Mouse (Mus musculus): ENCODE data around the gene Aknad1. TPM values are rescaled to one million over a fixed set of nuclear protein-coding genes. Genes with fewer than 3 reads are reported as not detected.

The Aknad1 gene
- total RNA-seq, 2 experiments from 2014 or later = 0.09 to 0.12 TPM

GRCm38 (mm10) chr3:108787754-108788454, 48.4 kb downstream of the Aknad1 start:
- no peak for DNase-seq

GRCm38 (mm10) chr3:108788455-108788794, 49.0 kb downstream of the Aknad1 start:
- DNase-seq = no peak

GRCm38 (mm10) chr3:108789299-108789698, 49.8 kb downstream of the Aknad1 start:
- DNase-seq = no peak

GRCm38 (mm10) chr3:108790499-108790898, 51.0 kb downstream of the Aknad1 start:
- DNase-seq = no peak

- no peak for DNase-seq
Measured at GRCm38 (mm10) chr3:108791054-108791706, 51.7 kb downstream of the Aknad1 start.

- no peak for DNase-seq
Measured at GRCm38 (mm10) chr3:108792420-108792819, 53.0 kb downstream of the Aknad1 start.

- no peak for DNase-seq
Measured at GRCm38 (mm10) chr3:108794780-108795179, 55.3 kb downstream of the Aknad1 start.

- no peak for DNase-seq
Measured at GRCm38 (mm10) chr3:108795554-108796299, 56.3 kb downstream of the Aknad1 start.

GRCm38 (mm10) chr3:108796386-108796785, 56.9 kb downstream of the Aknad1 start:
- no peak for DNase-seq

GRCm38 (mm10) chr3:108797723-108798122, 58.3 kb downstream of the Aknad1 start:
- no peak for DNase-seq

- no peak for DNase-seq
Measured at GRCm38 (mm10) chr3:108798375-108798774, 58.9 kb downstream of the Aknad1 start.

- DNase-seq = no peak
Measured at GRCm38 (mm10) chr3:108805622-108806021, 66.2 kb downstream of the Aknad1 start.

GRCm38 (mm10) chr3:108810747-108811263, 71.3 kb downstream of the Aknad1 start:
- no peak for DNase-seq

GRCm38 (mm10) chr3:108815631-108816030, 76.2 kb downstream of the Aknad1 start:
- no peak for DNase-seq

- DNase-seq = no peak
Measured at GRCm38 (mm10) chr3:108830493-108830892, 91.0 kb downstream of the Aknad1 start.

GRCm38 (mm10) chr3:108831750-108832149, 92.3 kb downstream of the Aknad1 start:
- no peak for DNase-seq

Other genes with a start within 250 kb of the Aknad1 start
- under 1 TPM in 1 of 2 experiments, not detected in 1; 0.42 TPM for gene 1700013F07Rik, start 205.5 kb upstream of the Aknad1 start, total RNA-seq (2021)
- 1 to 10 TPM; 1.7 to 1.8 TPM for gene 5330417C22Rik, start 203.1 kb upstream of the Aknad1 start, total RNA-seq (2021)
- gene Tmem167b, start 177.2 kb upstream of the Aknad1 start, total RNA-seq (2021) = 10 to 100 TPM; 38.3 to 40.4 TPM
- 10 to 100 TPM; 21.0 to 25.0 TPM for gene Taf13, start 168.0 kb upstream of the Aknad1 start, total RNA-seq (2021)
- gene Wdr47, start 148.4 kb upstream of the Aknad1 start, total RNA-seq (2021) = 10 to 100 TPM; 10.2 to 11.0 TPM
- 10 to 100 TPM; 33.7 to 37.9 TPM for gene Clcc1, start 85.7 kb upstream of the Aknad1 start, total RNA-seq (2021)
- 10 to 100 TPM; 12.7 to 13.1 TPM for gene Gpsm2, start 17.3 kb upstream of the Aknad1 start, total RNA-seq (2021)
- gene Stxbp3, start 100.9 kb downstream of the Aknad1 start, total RNA-seq (2021) = 10 to 100 TPM; 40.2 to 46.6 TPM
- 1 to 10 TPM in 1 of 2 experiments, under 1 TPM in 1; 0.39 to 1.4 TPM for gene Fndc7, start 150.3 kb downstream of the Aknad1 start, total RNA-seq (2021)
- 10 to 100 TPM; 52.8 to 65.7 TPM for gene Prpf38b, start 172.1 kb downstream of the Aknad1 start, total RNA-seq (2021)
- gene Henmt1, start 200.2 kb downstream of the Aknad1 start, total RNA-seq (2021) = not detected
- gene Gm9857, start 200.8 kb downstream of the Aknad1 start, total RNA-seq (2021) = not detected

All from adrenal gland, postnatal 10 days (tissue).